Mouse (Mus musculus) myocyte (in vitro differentiated cells): ENCODE results near the gene Foxp2. TPM values are rescaled to one million over a fixed set of nuclear protein-coding genes. Genes with fewer than 3 reads are reported as not detected.

Experiments used
- H3K27me3 ChIP-seq: one replicate; pipeline ENCODE4 v1.6.1; 2011; ENCODE audit not compliant: control insufficient read depth, insufficient read depth, insufficient read length
- H3K36me3 ChIP-seq: one replicate; pipeline ENCODE4 v1.6.1; 2011; ENCODE audit not compliant: control insufficient read depth, insufficient read depth
- H3K4me2 ChIP-seq: one replicate; pipeline ENCODE4 v1.6.1; 2011; ENCODE audit warnings: low read depth, control low read depth
- H3K4me3 ChIP-seq: one replicate; pipeline ENCODE4 v1.5.1; 2011; ENCODE audit warnings: mild to moderate bottlenecking, control low read depth, moderate library complexity
- H3K79me2 ChIP-seq: one replicate; pipeline ENCODE4 v1.6.1; 2011; ENCODE audit not compliant: control insufficient read depth, insufficient read depth
- H3ac ChIP-seq: one replicate; pipeline ENCODE4 v1.6.1; 2011; ENCODE audit not compliant: control insufficient read depth, insufficient read length
- CEBPB ChIP-seq: IDR thresholded peaks from 2 replicates; pipeline ENCODE4 v1.6.1; 2011; ENCODE audit warnings: mild to moderate bottlenecking, moderate library complexity; ENCODE audit not compliant: poor library complexity, insufficient read depth, severe bottlenecking
- E2F4 ChIP-seq: IDR thresholded peaks from one replicate; pipeline ENCODE4 v1.6.1; 2011; ENCODE audit warnings: mild to moderate bottlenecking, control low read depth, moderate library complexity; ENCODE audit not compliant: insufficient read depth
- MAX ChIP-seq: IDR thresholded peaks from one replicate; pipeline ENCODE4 v1.6.1; 2011; ENCODE audit warnings: low read depth, mild to moderate bottlenecking, control low read depth
- MYOD1 ChIP-seq, 3 experiments: IDR thresholded peaks; one replicate each; pipeline ENCODE4 v1.6.1; 2011; ENCODE audit warnings: control low read depth in 2 of 3, low read depth in 2 of 3, mild to moderate bottlenecking in 2 of 3, moderate library complexity in 1 of 3; ENCODE audit not compliant: insufficient read length in 2 of 3, control insufficient read depth in 1 of 3
- MYOG ChIP-seq, 3 experiments: IDR thresholded peaks; one replicate each; pipeline ENCODE4 v1.6.1; 2011; ENCODE audit warnings: control low read depth in 2 of 3, low read depth in 2 of 3, mild to moderate bottlenecking in 2 of 3; ENCODE audit not compliant: insufficient read length in 2 of 3, control insufficient read depth in 1 of 3, insufficient read depth in 1 of 3
- POLR2A ChIP-seq: IDR thresholded peaks from one replicate; pipeline ENCODE4 v1.6.1; 2011; ENCODE audit warnings: low read depth, mild to moderate bottlenecking, control low read depth, moderate library complexity; ENCODE audit not compliant: insufficient read length
- POLR2AphosphoS2 ChIP-seq: IDR thresholded peaks from one replicate; pipeline ENCODE4 v1.6.1; 2011; ENCODE audit warnings: low read depth, control low read depth; ENCODE audit not compliant: insufficient read length
- REST ChIP-seq: IDR thresholded peaks from one replicate; pipeline ENCODE4 v1.6.1; 2011; ENCODE audit warnings: mild to moderate bottlenecking, control low read depth, moderate library complexity; ENCODE audit not compliant: insufficient read depth, insufficient read length
- SRF ChIP-seq: IDR thresholded peaks from one replicate; pipeline ENCODE4 v1.6.1; 2011; ENCODE audit warnings: low read depth; ENCODE audit not compliant: control insufficient read depth, insufficient read length
- TCF12 ChIP-seq: IDR thresholded peaks from one replicate; pipeline ENCODE4 v1.6.1; 2011; ENCODE audit warnings: mild to moderate bottlenecking, control low read depth; ENCODE audit not compliant: poor library complexity, insufficient read depth, severe bottlenecking
- TCF3 ChIP-seq: IDR thresholded peaks from one replicate; pipeline ENCODE4 v1.6.1; 2011; ENCODE audit warnings: low read depth, control low read depth; ENCODE audit not compliant: insufficient read length
- USF1 ChIP-seq: IDR thresholded peaks from one replicate; pipeline ENCODE4 v1.6.1; 2011; ENCODE audit warnings: low read depth, mild to moderate bottlenecking, control low read depth, moderate library complexity
- polyA plus RNA-seq: library from polyadenylated mRNA; unstranded; fragments of >200 nt; fragmentation: generic; extraction: Trizol; gene quantifications from one replicate; pipeline ENCODE4 v1.2.1, GENCODE M21; 2012; ENCODE audit warnings: missing spikeins

Foxp2 gene
- polyA plus RNA-seq, 1 experiment: not detected

- Histone ChIP-seq H3K4me3 (no peak overlapping the region), H3ac (no peak overlapping the region), H3K79me2 (no peaks in the 10 kb centered on the region), H3K4me2 (no peak overlapping the region), H3K27me3 (no peaks in the 10 kb centered on the region), H3K36me3 (no peaks in the 10 kb centered on the region)
- TF ChIP-seq MYOD1 (IDR thresholded peaks at IDR 0.05; ENCODE audit: control insufficient read depth in 1 of 3, insufficient read length in 2 of 3, low read depth in 2 of 3) (no peak), USF1 (no peak), SRF (no peak), TCF12 (no peak), MYOG (IDR thresholded peaks at IDR 0.05; ENCODE audit: control insufficient read depth in 1 of 3, insufficient read depth in 1 of 3, insufficient read length in 2 of 3, low read depth in 2 of 3) (no peak), POLR2AphosphoS2 (no peak), POLR2A (no peak), TCF3 (no peak), REST (no peak)
Observed at GRCm38 (mm10) chr6:15285213-15285612, 384.1 kb downstream of the Foxp2 start.

- Histone ChIP-seq H3K36me3 (no peaks in the 10 kb centered on the region), H3K4me2 (no peak overlapping the region), H3K79me2 (no peaks in the 10 kb centered on the region), H3K27me3 (no peaks in the 10 kb centered on the region), H3ac (no peak overlapping the region), H3K4me3 (no peak overlapping the region)
- TF ChIP-seq TCF3 (no peak), MYOG (IDR thresholded peaks at IDR 0.05; ENCODE audit: control insufficient read depth in 1 of 3, insufficient read depth in 1 of 3, insufficient read length in 2 of 3, low read depth in 2 of 3) (no peak), POLR2AphosphoS2 (no peak), E2F4 (no peak), POLR2A (no peak), TCF12 (no peak), CEBPB (no peak), USF1 (no peak), SRF (no peak), MYOD1 (IDR thresholded peaks at IDR 0.05; ENCODE audit: control insufficient read depth in 1 of 3, insufficient read length in 2 of 3, low read depth in 2 of 3) (no peak), REST (no peak), MAX (no peak)
Observed at GRCm38 (mm10) chr6:15294081-15294480, 392.9 kb downstream of the Foxp2 start.

GRCm38 (mm10) chr6:15299279-15299678 lies 398.1 kb downstream of the Foxp2 start:
- Histone ChIP-seq H3K79me2 (no peaks in the 10 kb centered on the region), H3K4me3 (no peak overlapping the region), H3ac (no peak overlapping the region), H3K4me2 (no peak overlapping the region), H3K36me3 (no peaks in the 10 kb centered on the region), H3K27me3 (no peaks in the 10 kb centered on the region)
- TF ChIP-seq USF1 (no peak), POLR2A (no peak), POLR2AphosphoS2 (no peak), TCF12 (no peak), SRF (no peak), MYOD1 (IDR thresholded peaks at IDR 0.05; ENCODE audit: control insufficient read depth in 1 of 3, insufficient read length in 2 of 3, low read depth in 2 of 3) (no peak), TCF3 (no peak), MYOG (IDR thresholded peaks at IDR 0.05; ENCODE audit: control insufficient read depth in 1 of 3, insufficient read depth in 1 of 3, insufficient read length in 2 of 3, low read depth in 2 of 3) (no peak), E2F4 (no peak), CEBPB (no peak), REST (no peak), MAX (no peak)

- Histone ChIP-seq H3K36me3 (no peaks in the 10 kb centered on the region), H3K4me2 (no peak overlapping the region), H3K79me2 (no peaks in the 10 kb centered on the region), H3ac (no peak overlapping the region), H3K27me3 (no peaks in the 10 kb centered on the region), H3K4me3 (no peak overlapping the region)
- no peak for TF ChIP-seq MYOD1 (IDR thresholded peaks at IDR 0.05; ENCODE audit: control insufficient read depth in 1 of 3, insufficient read length in 2 of 3, low read depth in 2 of 3)
- no peak for TF ChIP-seq MYOG (IDR thresholded peaks at IDR 0.05; ENCODE audit: control insufficient read depth in 1 of 3, insufficient read depth in 1 of 3, insufficient read length in 2 of 3, low read depth in 2 of 3)
- no peak for TF ChIP-seq REST
- TF ChIP-seq E2F4: no peak
- TF ChIP-seq MAX: no peak
- no peak for TF ChIP-seq CEBPB
- no peak for TF ChIP-seq TCF3
- no peak for TF ChIP-seq POLR2AphosphoS2
- TF ChIP-seq TCF12: no peak
- TF ChIP-seq SRF: no peak
- TF ChIP-seq USF1: no peak
Observed at GRCm38 (mm10) chr6:15310671-15311070, 409.5 kb downstream of the Foxp2 start.

GRCm38 (mm10) chr6:15316948-15317347 lies 415.8 kb downstream of the Foxp2 start:
- H3K4me3 ChIP-seq: no peak overlapping the region
- H3K36me3 ChIP-seq: no peaks in the 10 kb centered on the region
- no peaks in the 10 kb centered on the region for H3K79me2 ChIP-seq
- H3K4me2 ChIP-seq: no peak overlapping the region
- H3K27me3 ChIP-seq: no peaks in the 10 kb centered on the region
- H3ac ChIP-seq: no peak overlapping the region
- TF ChIP-seq SRF (no peak), USF1 (no peak), MYOG (IDR thresholded peaks at IDR 0.05; ENCODE audit: control insufficient read depth in 1 of 3, insufficient read depth in 1 of 3, insufficient read length in 2 of 3, low read depth in 2 of 3) (no peak), REST (no peak), MYOD1 (IDR thresholded peaks at IDR 0.05; ENCODE audit: control insufficient read depth in 1 of 3, insufficient read length in 2 of 3, low read depth in 2 of 3) (no peak), E2F4 (no peak), POLR2AphosphoS2 (no peak), MAX (no peak), CEBPB (no peak), TCF3 (no peak)
